Mouse (Mus musculus) hindbrain, postnatal 0 days (tissue): Measurements from ENCODE around the gene Pip4k2a. TPM values are rescaled to one million over a fixed set of nuclear protein-coding genes. Genes with fewer than 3 reads are reported as not detected.

ENCODE experiments used
- ATAC-seq: fragments of 200-750 bp; cut with Nextera tagmentation; 2 replicates; pipeline ENCODE4 v1.8.0; 2017; ENCODE audit warnings: mild to moderate bottlenecking, moderate TSS enrichment, moderate library complexity
- DNase-seq: peaks from one replicate; pipeline ENCODE4 v3.0.0-alpha.2; 2015; ENCODE audit warnings: low spot score
- H3K27ac ChIP-seq: fragments of 300-500 bp; sonication (generic); 2 replicates; pipeline ENCODE4 v1.5.1; 2014; ENCODE audit warnings: mild to moderate bottlenecking
- H3K27me3 ChIP-seq: fragments of 300-500 bp; sonication (generic); 2 replicates; pipeline ENCODE4 v1.6.1; 2014; ENCODE audit warnings: low read length, mixed read lengths; ENCODE audit not compliant: insufficient read depth
- H3K36me3 ChIP-seq: fragments of 300-500 bp; sonication (generic); 2 replicates; pipeline ENCODE4 v1.6.1; 2014; ENCODE audit warnings: low read length, mixed read lengths; ENCODE audit not compliant: insufficient read depth
- H3K4me1 ChIP-seq: fragments of 300-500 bp; sonication (generic); 2 replicates; pipeline ENCODE4 v1.6.1; 2014; ENCODE audit warnings: antibody characterized with exemption, low read length, mixed read lengths; ENCODE audit not compliant: insufficient read depth
- H3K4me2 ChIP-seq: fragments of 300-500 bp; sonication (generic); 2 replicates; pipeline ENCODE4 v1.6.1; 2014; ENCODE audit warnings: low read depth, mild to moderate bottlenecking, low read length, moderate library complexity, mixed read lengths
- H3K4me3 ChIP-seq: fragments of 300-500 bp; sonication (generic); 2 replicates; pipeline ENCODE4 v1.5.1; 2014; ENCODE audit warnings: low read length
- H3K9ac ChIP-seq: fragments of 300-500 bp; sonication (generic); replicated peaks from 2 replicates; pipeline ENCODE4 v1.6.1; 2014; ENCODE audit warnings: mild to moderate bottlenecking, low read length, moderate library complexity, mixed read lengths
- H3K9me3 ChIP-seq: fragments of 300-500 bp; sonication (generic); 2 replicates; pipeline ENCODE4 v1.6.1; 2016; ENCODE audit warnings: low read length, mixed read lengths
- CTCF ChIP-seq: IDR thresholded peaks from 2 replicates; pipeline ENCODE4 v1.5.1; 2016; ENCODE audit warnings: antibody characterized with exemption, control low read depth, low read depth
- WGBS: fragments of 180-500 bp; shearing (Covaris S2); extraction: QIAGEN DNeasy Blood & Tissue Kit; methylation state at CpG from one replicate; pipeline ENCODE4 v1.1.7; 2014; 5-methylcytosine and 5-hydroxymethylcytosine counted together
- polyA plus RNA-seq: library from polyadenylated mRNA; unstranded; fragments of >200 nt; fragmentation: Nextera tagmentation; extraction: Ambion mirVana; gene quantifications from 2 replicates; pipeline ENCODE4 v1.2.1, GENCODE M21; 2015
- total RNA-seq: library from RNA; depleted of rRNA; stranded (reverse); fragments of >200 nt; gene quantifications from 2 replicates; pipeline ENCODE4 v1.2.3, GENCODE M21; 2014

Gene Pip4k2a
- total and polyA plus RNA-seq, 2 experiments from 2014 or later: 5.5 to 8.2 TPM

DNA sequence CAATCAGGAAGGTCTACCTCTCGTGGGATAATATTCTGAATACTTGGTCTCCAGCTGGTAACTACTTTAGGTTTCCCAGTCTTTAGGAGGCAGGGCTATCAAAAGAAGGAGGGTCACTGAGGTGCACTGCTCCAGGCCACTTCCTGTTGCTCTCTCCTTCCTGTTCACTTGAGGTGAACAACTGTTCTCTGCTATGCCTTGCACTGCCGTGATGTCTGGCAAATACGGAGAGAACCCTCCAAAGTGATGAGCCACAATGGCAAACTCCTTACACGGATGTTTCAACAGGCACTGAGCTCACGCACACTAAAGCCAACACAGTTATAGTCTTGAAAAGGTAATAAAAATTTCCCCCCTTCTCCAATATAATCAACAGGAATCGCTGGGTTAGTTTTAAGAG lies 15.3 kb downstream of the Pip4k2a start:
- TF ChIP-seq CTCF: no peak
- H3K36me3 ChIP-seq: no peaks in the 10 kb centered on the region
- H3K27ac ChIP-seq: no peak overlapping the region
- H3K9me3 ChIP-seq: no peaks in the 10 kb centered on the region
- no peak for ATAC-seq
- no peaks in the 10 kb centered on the region for H3K27me3 ChIP-seq
- 85% methylated on average over 6 of the region's 6 CpGs for WGBS
- H3K4me3 ChIP-seq: no peak overlapping the region
- DNase-seq: no peak
- no peak overlapping the region for H3K9ac ChIP-seq
- no peaks in the 10 kb centered on the region for H3K4me1 ChIP-seq
- no peak overlapping the region for H3K4me2 ChIP-seq

DNA sequence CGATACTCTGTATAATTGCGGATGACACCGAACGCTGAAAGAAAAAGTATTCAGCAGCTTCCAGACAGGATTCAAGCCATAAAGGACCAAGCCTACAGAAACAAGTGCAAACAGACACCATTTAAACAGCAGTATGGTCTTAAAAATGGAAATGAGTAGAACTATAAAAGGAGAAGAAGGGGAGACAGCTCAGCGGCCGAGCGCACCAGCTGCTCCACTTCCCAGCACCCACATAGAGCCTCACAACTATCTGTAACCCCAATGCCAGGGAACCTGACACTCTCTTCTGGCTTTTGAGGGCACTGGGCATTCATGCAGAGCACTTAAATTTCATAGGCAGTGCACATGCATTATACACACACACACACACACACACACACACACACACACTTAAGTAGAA lies 18.3 kb downstream of the Pip4k2a start:
- no peak overlapping the region for H3K27ac ChIP-seq
- no peak for ATAC-seq
- no peaks in the 10 kb centered on the region for H3K27me3 ChIP-seq
- no peak for TF ChIP-seq CTCF
- WGBS: 66% methylated on average over 7 of the region's 7 CpGs
- no peaks in the 10 kb centered on the region for H3K36me3 ChIP-seq
- no peak overlapping the region for H3K4me2 ChIP-seq
- H3K4me3 ChIP-seq: no peak overlapping the region
- DNase-seq: no peak
- H3K4me1 ChIP-seq: no peaks in the 10 kb centered on the region
- no peak overlapping the region for H3K9ac ChIP-seq
- no peaks in the 10 kb centered on the region for H3K9me3 ChIP-seq

DNA sequence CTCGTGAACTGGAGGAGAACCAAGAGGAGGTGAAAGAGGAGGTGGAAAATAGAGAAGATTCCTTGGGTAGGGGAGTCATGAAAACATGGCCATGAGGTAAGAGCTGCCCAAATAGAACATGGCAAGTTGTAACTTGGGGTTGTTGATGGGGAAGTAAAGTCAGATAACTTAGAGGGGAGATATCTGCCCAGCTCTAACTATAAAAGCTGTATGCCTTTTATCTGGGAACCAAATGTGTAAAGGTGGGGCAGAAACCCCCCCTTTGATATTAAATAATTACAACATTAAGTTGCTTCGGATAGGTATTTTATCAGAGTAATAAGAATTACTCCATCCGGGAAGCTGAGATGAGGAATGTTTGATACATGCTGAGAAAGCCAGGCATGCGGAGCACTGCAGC lies 18.9 kb downstream of the Pip4k2a start:
- Histone ChIP-seq H3K9me3 (no peaks in the 10 kb centered on the region), H3K4me3 (no peak overlapping the region), H3K4me2 (no peak overlapping the region), H3K27ac (no peak overlapping the region), H3K9ac (no peak overlapping the region), H3K4me1 (no peaks in the 10 kb centered on the region), H3K36me3 (no peaks in the 10 kb centered on the region), H3K27me3 (no peaks in the 10 kb centered on the region)
- WGBS: 80% methylated on average over 4 of the region's 4 CpGs
- no peak for TF ChIP-seq CTCF
- no peak for ATAC-seq
- no peak for DNase-seq

DNA sequence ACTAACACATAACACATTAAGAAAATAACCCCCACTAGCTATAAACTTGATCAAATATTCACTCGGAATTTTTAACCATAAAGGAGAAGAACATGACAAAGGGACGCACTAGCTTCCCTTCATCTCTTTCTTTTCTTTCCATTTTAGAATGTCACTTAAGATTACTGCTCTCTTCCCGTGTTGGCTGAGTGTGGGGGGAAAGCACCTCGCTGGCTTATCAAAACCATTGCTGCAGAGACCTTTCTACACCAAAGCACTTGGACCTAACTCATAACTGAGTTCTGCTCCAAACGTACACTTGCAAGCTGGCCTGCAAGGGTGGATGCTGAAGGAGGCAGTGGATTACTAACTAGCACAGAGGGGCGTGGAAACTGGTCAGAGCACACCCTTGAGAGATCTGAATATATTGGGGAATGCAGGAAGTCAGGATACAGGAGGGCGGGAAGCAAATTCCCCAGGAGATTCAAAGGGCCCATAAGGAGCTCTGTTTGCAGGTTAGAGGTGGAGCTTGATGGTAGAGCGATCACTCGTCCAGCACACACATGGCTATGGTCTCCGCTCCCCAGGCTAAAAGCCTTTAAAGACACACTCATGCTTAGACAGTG lies 20.6 kb downstream of the Pip4k2a start:
- no peak overlapping the region for H3K4me3 ChIP-seq
- ATAC-seq: no peak
- no peak overlapping the region for H3K4me2 ChIP-seq
- WGBS: 91% methylated on average over 10 of the region's 10 CpGs
- no peak overlapping the region for H3K27ac ChIP-seq
- no peak overlapping the region for H3K9ac ChIP-seq
- TF ChIP-seq CTCF: no peak
- no peaks in the 10 kb centered on the region for H3K36me3 ChIP-seq
- no peaks in the 10 kb centered on the region for H3K27me3 ChIP-seq
- 0 out of 2 replicates have a peak, but pooled peaks cover 4% of the 10 kb centered on the region for H3K9me3 ChIP-seq
- H3K4me1 ChIP-seq: no peaks in the 10 kb centered on the region
- no peak for DNase-seq

DNA sequence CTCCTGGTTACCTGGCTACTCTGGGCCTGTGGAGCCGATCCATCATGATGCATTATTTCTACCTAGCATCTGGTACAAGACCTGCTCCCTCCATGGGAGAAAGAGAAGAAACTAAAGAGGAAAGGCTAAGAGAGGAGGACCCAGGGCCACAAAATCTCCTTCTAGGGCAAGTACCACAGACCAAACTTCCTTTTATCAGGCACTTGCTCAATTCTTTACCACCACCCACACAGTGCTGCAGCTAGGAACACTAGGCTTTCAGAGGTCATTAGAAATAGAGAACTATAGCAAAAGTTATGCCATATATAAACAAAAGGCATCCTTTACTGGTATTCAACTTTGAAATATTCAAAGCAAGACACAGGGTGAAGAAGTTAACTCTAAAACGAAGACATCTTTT lies 21.8 kb downstream of the Pip4k2a start:
- WGBS: 81% methylated on average over 2 of the region's 2 CpGs
- no peak overlapping the region for H3K4me2 ChIP-seq
- no peak overlapping the region for H3K4me3 ChIP-seq
- ATAC-seq: no peak
- no peaks in the 10 kb centered on the region for H3K27me3 ChIP-seq
- no peaks in the 10 kb centered on the region for H3K4me1 ChIP-seq
- no peak overlapping the region for H3K9ac ChIP-seq
- no peak for TF ChIP-seq CTCF
- no peak for DNase-seq
- H3K27ac ChIP-seq: no peak overlapping the region
- H3K9me3 ChIP-seq: 0 out of 2 replicates have a peak, but pooled peaks cover 4% of the 10 kb centered on the region
- H3K36me3 ChIP-seq: no peaks in the 10 kb centered on the region

DNA sequence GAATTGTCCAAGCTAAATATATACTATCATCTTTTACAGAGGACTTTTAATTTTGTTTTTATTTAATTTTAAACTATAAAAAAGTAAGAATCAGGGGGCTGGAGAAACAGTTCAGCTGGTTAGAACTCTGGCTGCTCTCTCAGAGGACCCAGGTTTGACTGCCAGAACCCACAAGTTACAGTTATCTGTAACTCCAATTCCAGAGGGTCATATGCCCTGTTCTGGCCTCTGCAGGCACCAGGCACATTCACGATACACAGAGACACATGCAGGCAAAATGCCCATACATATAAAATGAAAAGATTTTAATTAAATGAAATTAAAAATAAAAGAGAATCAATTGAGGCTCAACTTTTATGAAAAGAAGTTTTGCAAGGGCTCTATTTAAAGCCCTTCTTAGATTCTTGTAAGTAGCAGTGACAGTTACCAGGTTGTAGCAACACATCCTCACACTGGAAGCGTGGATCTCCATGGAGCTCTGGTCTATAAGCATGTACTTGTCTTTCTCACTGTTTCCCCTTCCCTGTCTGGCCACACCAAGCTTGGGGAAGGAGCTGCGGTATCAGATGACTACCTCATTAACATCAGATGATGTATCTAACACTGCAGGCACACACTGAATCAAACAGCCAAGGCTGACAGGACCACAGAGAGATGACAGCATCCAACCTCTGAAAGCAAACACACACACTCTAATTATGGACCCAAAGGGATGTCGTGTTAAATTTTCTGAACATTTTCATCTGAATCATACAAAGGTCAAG lies 22.9 kb downstream of the Pip4k2a start:
- Histone ChIP-seq H3K27me3 (no peaks in the 10 kb centered on the region), H3K4me3 (no peak overlapping the region), H3K27ac (no peak overlapping the region), H3K4me1 (no peaks in the 10 kb centered on the region), H3K9me3 (0 out of 2 replicates have a peak, but pooled peaks cover 4% of the 10 kb centered on the region), H3K36me3 (no peaks in the 10 kb centered on the region), H3K9ac (no peak overlapping the region), H3K4me2 (no peak overlapping the region)
- ATAC-seq: no peak
- WGBS: 48% methylated on average over 4 of the region's 4 CpGs
- no peak for TF ChIP-seq CTCF
- no peak for DNase-seq

DNA sequence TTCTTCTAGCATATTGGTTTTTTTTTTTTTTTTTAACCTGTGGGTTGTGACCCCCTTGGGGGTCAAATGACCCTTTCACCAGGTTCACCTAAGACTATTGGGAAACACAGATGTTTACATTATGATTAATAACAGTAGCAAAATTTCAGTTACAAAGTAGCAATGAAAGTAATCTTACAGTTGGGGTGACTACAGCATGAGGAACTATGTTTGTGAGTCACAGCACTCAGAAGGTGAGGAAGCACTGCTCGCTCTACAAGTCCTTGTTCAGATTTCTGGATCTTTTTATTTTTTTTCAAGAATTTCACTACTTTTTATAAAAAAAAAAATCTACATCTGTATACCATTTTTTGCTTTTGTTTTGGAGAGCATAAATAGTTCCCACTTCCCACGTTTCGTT lies 26.4 kb downstream of the Pip4k2a start:
- H3K4me3 ChIP-seq: no peak overlapping the region
- H3K4me2 ChIP-seq: no peak overlapping the region
- no peak overlapping the region for H3K9ac ChIP-seq
- no peaks in the 10 kb centered on the region for H3K36me3 ChIP-seq
- no peak overlapping the region for H3K27ac ChIP-seq
- no peak for ATAC-seq
- WGBS: 89% methylated on average over 3 of the region's 3 CpGs
- H3K9me3 ChIP-seq: 0 out of 2 replicates have a peak, but pooled peaks cover 4% of the 10 kb centered on the region
- DNase-seq: no peak
- no peaks in the 10 kb centered on the region for H3K27me3 ChIP-seq
- no peak for TF ChIP-seq CTCF
- no peaks in the 10 kb centered on the region for H3K4me1 ChIP-seq
